Mouse (Mus musculus) erythroblast, embryonic 14.5 days (primary cell): ENCODE measurements around the gene Bace2.

Source experiments
- GATA1 ChIP-seq: IDR thresholded peaks from 2 replicates; pipeline ENCODE4 v1.6.1; 2012; ENCODE audit warnings: low read length, inconsistent platforms, mixed read lengths
- TAL1 ChIP-seq: IDR thresholded peaks from 3 replicates; pipeline ENCODE4 v1.6.1; 2012; ENCODE audit warnings: low read length, inconsistent platforms, mixed read lengths

GRCm38 (mm10) chr16:97309796-97310569 lies 46.6 kb upstream of the Bace2 start:
- TF ChIP-seq TAL1: no peak
- no peak for TF ChIP-seq GATA1
